Comparison of ENCODE assay signal across 9 mouse cellular contexts in genomic region chr10:96132161-96132560, GRCm38 (mm10). TPM values are rescaled to one million over a fixed set of nuclear protein-coding genes. Genes with fewer than 3 reads are reported as not detected.
A peak's percentile ranks its signal among the peaks of the same experiment; 100 is the strongest.
DNase-seq lines count a peak whose midpoint lies in the region; ATAC-seq and TF ChIP-seq lines count a peak whose summit lies in the region.
"Had no signal": no experiment of that assay in that cellular context is flagged by ENCODE, and none has a peak within 500 bp of the region (broad histone marks: within the 10 kb centered on the region; RNA-seq: fewer than 3 reads in every experiment).

No protein-coding gene starts in this region.

- H3K4me3 ChIP-seq in liver, embryonic 12.5 days, result no peak overlapping the region
- no peak overlapping the region for H3K4me3 ChIP-seq in intestine, postnatal 0 days (ENCODE audit: low read depth, low read length)
- H3K4me3 ChIP-seq in midbrain, embryonic 13.5 days (replicated peaks), result no peak overlapping the region

- peak; percentile 36 for DNase-seq in liver
- DNase-seq in cerebellum, adult 9-11 months, result peak; percentile 55
- peak; percentile 29 to 51 for DNase-seq in frontal cortex, postnatal 14 days (ENCODE audit: low spot score in 2 of 2)
- DNase-seq in left cerebral cortex, postnatal 14 days (ENCODE audit: low spot score in 2 of 2), result peak; percentile 65 to 72
- peak; percentile 23 to 55 for DNase-seq in spleen, postnatal 36 days (ENCODE audit: low spot score in 2 of 2)

- no peaks in the 10 kb centered on the region for H3K27me3 ChIP-seq in liver, embryonic 12.5 days (replicated peaks)
- no peaks in the 10 kb centered on the region for H3K27me3 ChIP-seq in intestine, postnatal 0 days (replicated peaks; ENCODE audit: control insufficient read depth, insufficient read depth, low read length)
- no peaks in the 10 kb centered on the region for H3K27me3 ChIP-seq in midbrain, embryonic 13.5 days

- no peak overlapping the region for H3K4me2 ChIP-seq in liver, embryonic 12.5 days
- H3K4me2 ChIP-seq in intestine, postnatal 0 days (replicated peaks; ENCODE audit: low read depth), result no peak overlapping the region
- no peak overlapping the region for H3K4me2 ChIP-seq in midbrain, embryonic 13.5 days (replicated peaks)

- no peak overlapping the region for H3K27ac ChIP-seq in liver, embryonic 12.5 days
- H3K27ac ChIP-seq in intestine, postnatal 0 days (ENCODE audit: low read depth, low read length), result no peak overlapping the region
- no peak overlapping the region for H3K27ac ChIP-seq in midbrain, embryonic 13.5 days

- WGBS in liver, embryonic 12.5 days (ENCODE audit: insufficient replicate concordance), result 26% methylated on average over 6 of the region's 6 CpGs
- WGBS in intestine, postnatal 0 days, result 28% methylated on average over 6 of the region's 6 CpGs
- 31% methylated on average over 6 of the region's 6 CpGs for WGBS in midbrain, embryonic 13.5 days

- ATAC-seq in liver, embryonic 12.5 days, result no peak
- no peak for ATAC-seq in intestine, postnatal 0 days
- peak; percentile 76 for ATAC-seq in midbrain, embryonic 13.5 days

- H3K36me3 ChIP-seq in liver, embryonic 12.5 days, result no peaks in the 10 kb centered on the region
- H3K36me3 ChIP-seq in intestine, postnatal 0 days (ENCODE audit: control insufficient read depth, insufficient read depth), result no peaks in the 10 kb centered on the region
- H3K36me3 ChIP-seq in midbrain, embryonic 13.5 days, result no peaks in the 10 kb centered on the region
- H3K36me3 ChIP-seq: G1E had no signal

- intact Hi-C loops in left cerebral cortex, postnatal 14 days (cut with DNase I), result loop anchor here (1.0 to 10.0 kb wide), 5 partner anchors 80 to 1553 kb away; partner anchors contain the start of gene Btg1

- peak; percentile 87 for TF ChIP-seq CTCF in intestine, postnatal 0 days (IDR thresholded peaks at IDR 0.05; ENCODE audit: low read depth)

- H3K4me1 ChIP-seq in liver, embryonic 12.5 days, result no peaks in the 10 kb centered on the region
- no peaks in the 10 kb centered on the region for H3K4me1 ChIP-seq in intestine, postnatal 0 days (replicated peaks; ENCODE audit: control insufficient read depth, insufficient read depth, low read length)
- no peaks in the 10 kb centered on the region; the same call in 1 of the 2 replicates for H3K4me1 ChIP-seq in midbrain, embryonic 13.5 days (replicated peaks)

- H3K9me3 ChIP-seq in liver, embryonic 12.5 days (replicated peaks), result no peaks in the 10 kb centered on the region
- H3K9me3 ChIP-seq in intestine, postnatal 0 days (ENCODE audit: control insufficient read depth), result no peaks in the 10 kb centered on the region
- no peaks in the 10 kb centered on the region for H3K9me3 ChIP-seq in midbrain, embryonic 13.5 days

- H3K9ac ChIP-seq in liver, embryonic 12.5 days, result no peak overlapping the region
- no peak overlapping the region for H3K9ac ChIP-seq in intestine, postnatal 0 days (ENCODE audit: low read depth, low read length)
- H3K9ac ChIP-seq in midbrain, embryonic 13.5 days (replicated peaks), result no peak overlapping the region

RNA-seq across cellular contexts. Expression of gene Gm5426, which starts 4.2 kb away (rescaled TPM):
- polyA plus RNA-seq in liver, embryonic 12.5 days (2016; fragmentation: Nextera tagmentation; extraction: Ambion mirVana), result not detected in 2 replicates
- not detected in 2 replicates for polyA plus RNA-seq in intestine, postnatal 0 days (2015; fragmentation: Nextera tagmentation; extraction: Ambion mirVana)
- total RNA-seq in left cerebral cortex, postnatal 14 days (2021), result not detected
- polyA plus RNA-seq in midbrain, embryonic 13.5 days (2015; fragmentation: Nextera tagmentation; extraction: Ambion mirVana), result not detected in 2 replicates
- total RNA-seq: G1E had no signal
- polyA plus RNA-seq: G1E had no signal
